Mouse (Mus musculus) stomach, postnatal 0 days (tissue): ENCODE data around the gene Yars.

Source experiments
- CTCF ChIP-seq: IDR thresholded peaks from 2 replicates; pipeline ENCODE4 v1.5.1; 2016; ENCODE audit warnings: antibody characterized with exemption, low read depth, mild to moderate bottlenecking, moderate library complexity
- EP300 ChIP-seq: optimal IDR thresholded peaks from 2 replicates; pipeline ENCODE3; 2016; ENCODE audit warnings: antibody characterized with exemption

- TF ChIP-seq CTCF: no peak
- TF ChIP-seq EP300: no peak
Measured at GRCm38 (mm10) chr4:129225315-129225714, 35.8 kb downstream of the Yars start.
